Mouse (Mus musculus) cortical plate, adult 2 months (tissue): ENCODE measurements around the gene Dph1. TPM values are rescaled to one million over a fixed set of nuclear protein-coding genes. Genes with fewer than 3 reads are reported as not detected.

Experiments used
- H3K27ac ChIP-seq: fragments of 200-500 bp; 2 replicates; pipeline ENCODE4 v1.5.1; 2012; ENCODE audit warnings: low read length, control low read depth, inconsistent platforms; ENCODE audit not compliant: insufficient read depth
- H3K4me1 ChIP-seq: fragments of 200-500 bp; 2 replicates; pipeline ENCODE4 v1.6.1; 2011; ENCODE audit warnings: low read length; ENCODE audit not compliant: control insufficient read depth, insufficient read depth
- H3K4me3 ChIP-seq: fragments of 200-500 bp; 2 replicates; pipeline ENCODE4 v1.5.1; 2011; ENCODE audit warnings: mild to moderate bottlenecking, low read length, control low read depth; ENCODE audit not compliant: insufficient read depth
- CTCF ChIP-seq: fragments of 200-500 bp; IDR thresholded peaks from 2 replicates; pipeline ENCODE4 v1.5.1; 2011; ENCODE audit warnings: mild to moderate bottlenecking, control low read depth, low read length; ENCODE audit not compliant: insufficient read depth; ENCODE audit errors: extremely low read depth
- POLR2A ChIP-seq: fragments of 200-500 bp; IDR thresholded peaks from 2 replicates; pipeline ENCODE4 v1.6.1; 2011; ENCODE audit warnings: mild to moderate bottlenecking, low read length, control low read depth; ENCODE audit not compliant: insufficient read depth; ENCODE audit errors: extremely low read depth
- polyA plus RNA-seq: library from polyadenylated mRNA; depleted of rRNA; stranded (reverse); fragments of >200 nt; gene quantifications from 2 replicates; pipeline ENCODE4 v1.2.3, GENCODE M21; 2012

Gene Dph1
- polyA plus RNA-seq, 1 experiment = 29.1 TPM

DNA sequence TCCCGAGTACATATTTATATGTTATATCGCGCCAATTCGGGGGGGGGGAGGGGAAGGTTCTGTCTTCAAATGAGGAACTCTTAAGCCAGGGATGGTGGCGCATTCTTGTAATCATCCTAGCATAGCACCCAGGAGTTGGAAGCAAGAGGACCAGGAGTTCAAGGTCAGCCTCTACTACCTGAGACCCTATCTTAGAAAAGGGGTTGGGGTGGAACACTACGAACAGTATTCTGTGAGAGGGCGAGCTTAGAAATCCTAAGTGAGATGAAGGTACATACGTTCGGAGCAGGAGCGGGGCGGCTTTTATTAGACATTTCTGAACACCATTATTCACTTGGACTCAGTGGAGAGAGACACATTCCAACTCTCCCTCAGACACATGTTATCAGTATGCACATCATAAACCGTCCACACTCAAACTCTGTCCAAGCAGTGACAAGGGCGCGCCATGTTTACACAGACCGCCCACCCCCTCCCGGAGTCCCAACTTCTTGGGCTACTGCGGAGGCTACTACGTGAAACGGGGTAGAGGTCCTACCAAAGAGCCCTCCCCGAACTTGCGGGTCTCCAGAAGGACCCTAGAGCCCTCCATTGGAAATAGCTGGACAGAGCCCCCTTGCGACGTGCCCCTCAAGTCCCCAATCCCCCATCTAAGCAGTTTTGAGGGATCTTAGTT lies 21.5 kb downstream of the Dph1 start, which contains the start of gene Hic1:
Gene Hic1, minus strand, starts transcription at position 115 of the 676 bp plus-strand sequence.
- TF ChIP-seq POLR2A = no peak
- TF ChIP-seq CTCF = no peak
- H3K4me1 ChIP-seq = 0 out of 2 replicates have a peak, but pooled peaks cover 1% of the 10 kb centered on the region
- no peak within 1 kb of the TSS for H3K27ac ChIP-seq
- peak within 1 kb of the TSS; percentile 33 for H3K4me3 ChIP-seq

DNA sequence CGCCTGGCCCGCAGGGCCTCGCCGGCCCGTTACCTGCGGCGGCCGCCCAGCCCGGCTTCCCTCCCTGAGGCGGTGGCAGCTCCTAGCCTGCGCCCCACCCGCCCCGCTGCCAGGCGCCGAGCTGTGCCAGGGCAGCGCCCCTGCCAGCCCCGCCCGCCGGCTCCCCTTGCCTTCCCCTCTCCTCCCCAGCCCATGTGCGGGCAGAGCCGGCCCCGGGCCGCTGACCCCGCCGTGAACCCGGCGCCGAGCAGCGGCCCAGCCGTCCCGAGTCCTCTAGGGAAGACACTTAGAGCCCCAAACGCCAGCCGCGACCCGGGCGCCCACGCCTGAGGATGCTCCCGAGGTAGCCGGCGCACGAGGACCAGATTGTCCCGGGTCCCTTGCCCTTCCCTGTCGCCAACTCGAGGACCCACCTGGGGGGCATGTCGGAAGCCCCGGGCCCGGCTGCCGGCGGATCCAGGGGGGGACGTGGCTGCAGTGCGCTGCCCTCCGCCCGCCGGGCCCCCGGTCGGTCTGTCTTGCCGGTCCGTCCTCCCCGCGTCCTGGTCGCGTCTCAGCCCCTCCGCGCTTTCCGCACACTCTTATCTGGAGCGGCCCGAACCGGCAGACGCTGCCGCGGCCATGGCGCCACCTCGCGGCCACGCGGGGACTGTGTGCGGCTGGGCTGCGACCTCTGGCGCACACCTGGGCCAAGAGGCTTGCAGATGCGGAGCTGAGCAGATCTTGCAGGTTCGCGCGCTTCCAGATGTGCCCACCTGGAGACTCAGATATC lies 22.3 kb downstream of the Dph1 start:
- H3K4me3 ChIP-seq = peak overlapping the region; percentile 33
- H3K4me1 ChIP-seq = 0 out of 2 replicates have a peak, but pooled peaks cover 1% of the 10 kb centered on the region
- TF ChIP-seq CTCF (peak; percentile 61), POLR2A (no peak)
- H3K27ac ChIP-seq = no peak overlapping the region

DNA sequence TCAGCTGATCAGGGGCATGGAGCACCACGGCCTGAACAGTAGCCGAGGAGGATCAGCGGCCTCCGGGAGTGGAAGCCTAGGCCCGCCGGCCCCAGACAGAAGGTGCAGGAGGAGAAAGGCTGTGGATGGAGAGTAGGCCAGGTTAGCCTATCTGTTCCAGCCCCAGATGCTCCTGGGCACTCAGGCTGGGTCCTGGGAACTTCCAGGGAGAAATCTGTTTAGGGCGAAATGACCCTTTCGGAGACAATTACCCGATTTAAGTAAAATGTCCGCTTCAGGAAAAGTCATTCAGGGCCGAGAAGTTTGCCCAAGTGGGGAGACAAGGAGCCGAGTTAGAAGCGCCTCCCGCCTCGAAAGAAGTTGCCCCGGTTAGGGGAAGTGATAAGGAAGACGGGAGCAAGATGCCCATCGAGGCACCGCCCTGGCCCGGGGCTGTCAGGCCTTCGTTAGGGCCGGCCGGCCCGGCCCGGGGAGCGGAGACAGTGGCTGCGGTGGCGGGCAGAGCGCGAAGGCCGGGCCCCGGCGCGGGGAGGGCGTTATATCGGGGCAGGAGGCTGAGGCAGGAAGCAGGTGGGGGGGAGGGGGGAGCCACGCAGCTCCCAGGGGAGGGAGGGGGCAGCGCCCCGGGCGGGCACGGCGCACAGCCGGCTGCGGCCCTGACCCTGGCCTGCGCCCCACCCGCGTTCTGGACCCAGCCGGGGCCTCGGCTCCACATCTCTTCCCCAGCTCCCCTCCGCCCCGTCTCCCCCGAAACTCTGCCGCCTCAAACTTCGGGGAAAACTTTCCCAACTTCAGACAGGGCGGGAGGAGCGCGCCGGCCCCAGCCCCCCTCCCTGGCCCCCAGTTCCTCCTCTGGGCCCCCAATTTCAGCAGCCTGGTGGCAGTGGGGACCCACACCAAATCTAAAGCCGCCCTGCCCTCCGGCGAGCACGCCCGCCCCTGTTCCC lies 23.1 kb downstream of the Dph1 start:
- H3K27ac ChIP-seq = no peak overlapping the region
- no peak overlapping the region for H3K4me3 ChIP-seq
- TF ChIP-seq CTCF (no peak), POLR2A (no peak)
- 0 out of 2 replicates have a peak, but pooled peaks cover 1% of the 10 kb centered on the region for H3K4me1 ChIP-seq

DNA sequence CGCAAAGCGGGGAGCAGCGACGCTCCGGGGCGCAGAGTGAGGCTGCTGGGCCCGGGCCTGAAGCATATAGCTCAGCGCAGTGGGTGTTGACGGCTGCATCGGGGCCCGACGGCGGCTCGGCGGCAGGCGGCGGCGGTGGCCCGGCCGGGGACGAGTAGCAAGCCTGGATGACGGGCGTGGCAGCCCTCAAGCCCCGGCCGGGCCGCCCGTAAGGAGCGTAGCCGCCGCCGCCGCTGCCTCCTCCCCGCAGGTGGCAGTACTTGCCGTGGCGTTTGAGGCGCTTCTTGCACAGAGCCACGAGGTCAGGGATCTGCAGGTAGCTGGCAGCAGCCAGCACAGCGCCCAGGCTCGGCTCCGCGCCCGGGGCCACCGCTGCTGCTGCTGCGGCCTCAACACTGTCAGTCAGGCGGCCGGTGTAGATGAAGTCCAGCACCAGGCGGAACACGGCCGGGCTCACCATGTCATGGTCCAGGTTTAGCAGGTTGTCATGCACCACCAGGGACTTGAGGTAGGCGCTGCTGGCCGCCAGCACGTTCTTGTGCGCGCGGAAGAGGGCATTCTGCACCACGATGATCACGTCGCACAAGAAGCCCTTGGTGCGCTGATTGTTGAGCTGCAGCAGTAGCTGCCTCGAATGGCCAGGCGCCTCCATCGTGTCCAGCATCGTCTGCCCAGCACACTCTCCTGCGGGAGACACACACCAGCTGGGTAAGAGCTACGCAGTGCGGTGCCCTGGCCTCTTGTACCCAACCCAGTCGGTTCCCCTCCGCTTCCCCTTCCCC lies 24.0 kb downstream of the Dph1 start:
- Histone ChIP-seq H3K4me1 (0 out of 2 replicates have a peak, but pooled peaks cover 1% of the 10 kb centered on the region), H3K4me3 (no peak overlapping the region), H3K27ac (no peak overlapping the region)
- TF ChIP-seq POLR2A = no peak
- TF ChIP-seq CTCF = no peak

DNA sequence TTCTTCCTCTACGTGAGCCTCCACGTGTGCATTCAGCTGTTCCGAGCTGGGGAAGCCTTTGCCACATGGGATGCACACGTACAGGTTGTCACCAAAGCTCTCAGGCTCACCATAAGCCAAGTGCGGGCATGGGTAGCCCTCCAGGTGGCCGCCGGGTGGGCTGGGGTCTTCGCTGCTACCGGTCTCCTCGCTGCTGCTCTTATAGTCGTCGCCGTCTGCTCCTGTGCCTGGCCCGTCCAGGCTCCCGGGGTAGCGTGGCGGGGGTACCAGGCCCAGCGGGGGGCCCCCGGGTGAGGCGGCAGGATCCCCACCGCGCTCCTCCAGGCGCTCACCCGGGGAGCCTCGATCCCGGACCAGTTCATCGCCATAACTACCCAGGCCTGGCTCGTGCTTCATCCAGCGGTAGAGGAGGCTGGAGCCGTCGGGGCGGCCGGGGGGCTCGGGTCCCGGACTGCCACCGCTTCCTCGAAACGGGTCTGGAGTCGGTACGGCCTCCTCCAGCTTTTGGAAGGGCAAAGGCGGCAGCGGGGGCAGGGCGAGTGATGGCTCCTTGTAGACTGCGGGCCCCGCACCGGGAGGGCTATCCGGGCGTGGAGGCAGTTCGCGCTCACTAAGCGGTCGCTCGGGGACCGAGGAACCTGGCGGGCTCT lies 24.7 kb downstream of the Dph1 start:
- H3K4me1 ChIP-seq = 0 out of 2 replicates have a peak, but pooled peaks cover 1% of the 10 kb centered on the region

DNA sequence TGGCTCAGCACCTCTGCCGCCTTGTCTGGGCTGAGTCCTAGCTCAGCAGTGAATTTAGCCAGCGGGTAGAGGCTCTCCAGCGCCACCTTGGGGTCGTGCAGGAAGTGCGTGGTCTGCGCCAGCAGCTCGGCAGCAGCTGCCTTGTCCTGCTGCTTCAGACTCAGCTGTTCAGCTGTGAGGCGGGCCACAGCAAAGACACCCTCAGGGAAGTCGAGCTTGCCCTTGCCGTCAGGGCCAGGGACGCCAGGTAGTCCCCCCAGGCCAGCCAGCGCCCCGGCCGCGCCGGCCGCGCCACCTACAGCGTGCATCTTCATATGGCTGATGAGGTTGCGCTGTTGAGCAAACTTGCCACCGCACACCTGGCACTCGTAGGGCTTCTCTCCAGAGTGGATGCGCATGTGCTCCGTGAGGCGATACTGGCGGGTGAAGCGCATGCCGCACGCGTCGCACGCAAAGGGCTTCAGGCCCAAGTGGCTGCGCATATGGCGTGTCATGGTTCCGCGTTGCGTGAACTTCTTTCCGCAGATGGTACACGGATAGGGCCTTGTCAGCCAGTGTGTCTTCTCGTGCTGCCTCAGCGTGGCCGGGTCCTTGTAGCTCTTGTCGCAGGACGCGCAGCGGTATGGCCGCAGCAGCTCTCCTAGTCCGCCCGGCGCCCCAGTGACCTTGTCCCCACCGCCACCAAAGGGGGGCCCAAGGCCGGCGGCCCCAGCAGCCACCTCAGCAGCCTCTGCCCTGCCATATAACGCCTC lies 25.4 kb downstream of the Dph1 start:
- Histone ChIP-seq H3K4me3 (peak overlapping the region; percentile 22), H3K4me1 (0 out of 2 replicates have a peak, but pooled peaks cover 1% of the 10 kb centered on the region), H3K27ac (no peak overlapping the region)
- TF ChIP-seq POLR2A (0 out of 2 replicates have a peak, but pooled peaks have one; percentile 2), CTCF (peak; percentile 68)

More for the DNA sequence above, 24.7 kb downstream of the Dph1 start:
- Histone ChIP-seq H3K27ac (no peak overlapping the region), H3K4me3 (peak overlapping the region; percentile 22; the same call in 1 of the 2 replicates)
- TF ChIP-seq CTCF (no peak), POLR2A (no peak)

DNA sequence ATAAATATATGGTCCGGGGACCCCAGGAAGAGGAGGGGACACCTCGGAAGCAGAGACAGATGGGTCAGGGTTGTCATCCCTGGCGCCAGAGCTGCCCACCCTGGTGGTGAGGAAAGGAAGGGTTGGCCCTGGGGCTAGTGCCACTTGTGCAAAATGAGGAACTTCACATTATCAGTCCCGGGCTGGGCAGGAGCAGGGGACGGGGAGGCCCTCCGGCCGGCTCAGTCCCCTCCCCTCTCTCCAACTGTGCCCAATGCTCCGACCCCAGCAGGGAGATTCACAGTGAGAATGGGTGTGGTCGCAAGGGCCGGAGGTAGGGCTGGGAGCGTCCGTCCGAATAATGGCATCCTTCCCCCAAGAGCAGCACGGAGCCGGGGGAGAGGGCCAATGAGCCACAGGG lies 26.3 kb downstream of the Dph1 start:
- TF ChIP-seq POLR2A (no peak), CTCF (no peak)
- no peak overlapping the region; the same call in 1 of the 2 replicates for H3K4me3 ChIP-seq
- H3K4me1 ChIP-seq = 0 out of 2 replicates have a peak, but pooled peaks cover 1% of the 10 kb centered on the region
- no peak overlapping the region for H3K27ac ChIP-seq

DNA sequence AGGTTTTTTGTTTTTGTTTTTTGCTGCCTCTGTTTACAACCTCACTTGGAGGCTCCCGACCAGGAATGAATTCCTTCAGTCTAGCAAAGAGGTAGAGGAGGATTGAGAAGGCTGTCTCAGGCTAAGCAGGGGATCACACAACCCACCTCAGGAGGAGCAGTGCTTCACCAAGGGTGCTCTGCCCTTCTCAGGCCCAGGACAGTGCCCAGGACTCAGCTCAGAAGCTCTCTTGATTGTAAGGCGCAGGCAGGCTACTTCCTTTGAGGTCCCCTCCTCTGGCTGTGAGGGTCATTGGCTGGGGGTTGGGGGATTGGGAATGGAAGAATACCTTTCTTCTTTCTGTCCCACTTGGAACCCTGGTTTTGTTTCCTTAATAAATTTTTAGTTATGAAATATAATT lies 27.0 kb downstream of the Dph1 start:
- 0 out of 2 replicates have a peak, but pooled peaks cover 1% of the 10 kb centered on the region for H3K4me1 ChIP-seq
- H3K27ac ChIP-seq = no peak overlapping the region
- no peak overlapping the region for H3K4me3 ChIP-seq
- TF ChIP-seq CTCF = no peak
- no peak for TF ChIP-seq POLR2A
